ENCODE assay signal across 8 mouse cellular contexts in the genomic region with DNA sequence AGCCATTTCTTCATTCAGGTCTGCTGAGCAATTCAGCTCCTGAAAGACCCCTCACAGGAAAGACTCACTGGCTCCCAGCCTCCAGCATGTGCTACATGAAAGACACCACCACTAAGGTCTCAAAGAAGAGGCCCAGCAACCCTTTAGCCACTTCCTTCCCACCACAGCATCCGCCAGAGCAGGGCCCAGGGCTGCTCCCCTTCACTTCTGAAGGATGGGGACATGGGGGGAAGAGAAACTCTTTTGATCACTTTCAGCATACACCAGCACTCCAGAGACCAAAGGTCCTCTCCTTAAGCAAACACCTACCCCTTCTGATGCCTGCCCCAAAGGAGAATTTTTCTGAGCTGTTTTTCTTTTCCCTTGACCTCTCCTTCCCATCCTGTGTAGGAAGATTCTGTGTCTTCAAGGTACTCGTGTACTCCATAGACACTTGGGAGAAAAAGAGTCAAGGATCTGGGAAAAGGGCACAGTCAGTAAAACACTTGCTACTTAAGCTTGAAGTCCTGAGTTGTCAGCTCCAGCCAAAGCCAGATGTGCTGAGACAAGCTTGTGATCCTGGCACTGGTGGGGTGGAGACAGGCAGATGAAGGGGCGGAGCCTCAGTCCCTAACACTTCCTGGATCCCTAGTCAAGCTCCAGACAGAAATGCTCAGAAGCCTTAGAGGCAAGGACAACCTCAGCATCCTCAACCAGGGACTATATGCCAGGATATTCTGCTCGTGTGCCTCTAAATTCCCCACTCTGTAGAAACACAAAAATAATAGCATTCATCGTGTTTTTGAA. TPM values are rescaled to one million over a fixed set of nuclear protein-coding genes. Genes with fewer than 3 reads are reported as not detected.
A peak's percentile ranks its signal among the peaks of the same experiment; 100 is the strongest.
DNase-seq lines count a peak whose midpoint lies in the region; ATAC-seq and TF ChIP-seq lines count a peak whose summit lies in the region.

No protein-coding gene starts in this region.

- H3K9ac ChIP-seq in liver, postnatal 0 days (replicated peaks): no peak overlapping the region
- no peak overlapping the region for H3K9ac ChIP-seq in stomach, embryonic 15.5 days

- TF ChIP-seq EP300 in liver, postnatal 0 days (IDR thresholded peaks at IDR 0.05; ENCODE audit: low read depth): no peak

- WGBS in lung, adult 2 months: 41% methylated on average over 5 of the region's 5 CpGs
- 50% methylated on average over 5 of the region's 5 CpGs for WGBS in embryonic facial prominence, embryonic 10.5 days
- 31% methylated on average over 5 of the region's 5 CpGs for WGBS in liver, postnatal 0 days (ENCODE audit: insufficient replicate concordance)
- 39% methylated on average over 5 of the region's 5 CpGs for WGBS in stomach, embryonic 15.5 days

- TF ChIP-seq CTCF in lung, adult 2 months (IDR thresholded peaks at IDR 0.05; ENCODE audit: insufficient read depth, low read length): no peak
- no peak for TF ChIP-seq CTCF in liver, postnatal 0 days (IDR thresholded peaks at IDR 0.05; ENCODE audit: low read depth)

- no peak for TF ChIP-seq POLR2A in lung, adult 2 months (IDR thresholded peaks at IDR 0.05; ENCODE audit: borderline replicate concordance, extremely low read depth, low read depth, low read length)

- no peaks in the 10 kb centered on the region for H3K9me3 ChIP-seq in embryonic facial prominence, embryonic 10.5 days
- no peaks in the 10 kb centered on the region for H3K9me3 ChIP-seq in liver, postnatal 0 days (ENCODE audit: low read length)
- no peaks in the 10 kb centered on the region for H3K9me3 ChIP-seq in stomach, embryonic 15.5 days

- H3K27ac ChIP-seq in embryonic facial prominence, embryonic 10.5 days (replicated peaks): 0 out of 2 replicates have a peak overlapping the region, but pooled peaks have one; percentile 19
- no peak overlapping the region for H3K27ac ChIP-seq in liver, postnatal 0 days (ENCODE audit: low read depth)
- no peak overlapping the region for H3K27ac ChIP-seq in stomach, embryonic 15.5 days

- ATAC-seq in liver, postnatal 0 days: 0 out of 2 replicates have a peak, but pooled peaks have one; percentile 36
- peak; percentile 35; the same call in 1 of the 2 replicates for ATAC-seq in stomach, embryonic 15.5 days (ENCODE audit: insufficient read depth, low FRiP score, low read depth)

- H3K36me3 ChIP-seq in embryonic facial prominence, embryonic 10.5 days (replicated peaks): no peaks in the 10 kb centered on the region
- H3K36me3 ChIP-seq in liver, postnatal 0 days (replicated peaks; ENCODE audit: insufficient read depth, low read length): no peaks in the 10 kb centered on the region
- no peaks in the 10 kb centered on the region for H3K36me3 ChIP-seq in stomach, embryonic 15.5 days

- no peaks in the 10 kb centered on the region; the same call in 1 of the 2 replicates for H3K4me1 ChIP-seq in lung, adult 2 months (ENCODE audit: control insufficient read depth, insufficient read depth, low read length)
- H3K4me1 ChIP-seq in embryonic facial prominence, embryonic 10.5 days: peaks cover 10% of the 10 kb centered on the region
- no peaks in the 10 kb centered on the region for H3K4me1 ChIP-seq in liver, postnatal 0 days (ENCODE audit: insufficient read depth)
- no peaks in the 10 kb centered on the region for H3K4me1 ChIP-seq in stomach, embryonic 15.5 days

- H3K27me3 ChIP-seq in embryonic facial prominence, embryonic 10.5 days (replicated peaks; ENCODE audit: low read depth, poor library complexity, severe bottlenecking): no peaks in the 10 kb centered on the region
- no peaks in the 10 kb centered on the region for H3K27me3 ChIP-seq in liver, postnatal 0 days (ENCODE audit: insufficient read depth, low read length)
- no peaks in the 10 kb centered on the region for H3K27me3 ChIP-seq in stomach, embryonic 15.5 days (replicated peaks)

- no peak overlapping the region for H3K4me3 ChIP-seq in lung, adult 2 months (replicated peaks; ENCODE audit: extremely low read depth, low read depth, low read length)
- no peak overlapping the region for H3K4me3 ChIP-seq in embryonic facial prominence, embryonic 10.5 days
- H3K4me3 ChIP-seq in liver, postnatal 0 days (ENCODE audit: low read depth, low read length): no peak overlapping the region
- H3K4me3 ChIP-seq in stomach, embryonic 15.5 days (replicated peaks): no peak overlapping the region

- peak; percentile 38 to 49 for DNase-seq in lung, adult 18-20 months
- no peak for DNase-seq in lung, adult 2 months
- peak; percentile 60 for DNase-seq in embryonic facial prominence, embryonic 10.5 days (ENCODE audit: low spot score)
- peak; percentile 21 for DNase-seq in liver, postnatal 0 days
- DNase-seq in cerebellum, postnatal 25 days: no peak
- DNase-seq in right cerebral cortex, postnatal 14 days: no peak
- no peak for DNase-seq in c-Kit-positive CD71-positive TER-119-positive erythroid progenitor cells, embryonic 14.5 days (ENCODE audit: low spot score)

- no peak overlapping the region for H3K4me2 ChIP-seq in liver, postnatal 0 days (ENCODE audit: low read depth, low read length)
- H3K4me2 ChIP-seq in stomach, embryonic 15.5 days: no peak overlapping the region

RNA-seq across cellular contexts. Expression of gene Tmem163, which starts 53.6 kb away (rescaled TPM):
- 25.3 and 35.9 TPM in 2 replicates for polyA plus RNA-seq in lung, adult 2 months (2012; rRNA removed)
- 3.0 and 4.2 TPM in 2 replicates for polyA plus RNA-seq in embryonic facial prominence, embryonic 10.5 days (2016; fragmentation: Nextera tagmentation; extraction: Ambion mirVana)
- 0.65 and 0.98 TPM in 2 replicates for polyA plus RNA-seq in liver, postnatal 0 days (2015; fragmentation: Nextera tagmentation; extraction: Ambion mirVana)
- polyA plus RNA-seq in stomach, embryonic 15.5 days (2015; fragmentation: Nextera tagmentation; extraction: Ambion mirVana): 0.63 and 0.99 TPM in 2 replicates

Comparison
In these comparisons a context has a peak if more than half of its experiments do, and no peak if none do; other contexts are left out.
1. DNase-seq: peak in lung, adult 18-20 months (2 of 2), embryonic facial prominence, embryonic 10.5 days (single experiment) and liver, postnatal 0 days (single experiment); none in lung, adult 2 months (single experiment), cerebellum, postnatal 25 days (0 of 2), right cerebral cortex, postnatal 14 days (single experiment) and c-Kit-positive CD71-positive TER-119-positive erythroid progenitor cells, embryonic 14.5 days (single experiment).